Mouse (Mus musculus) retina, embryonic 14.5 days (tissue): ENCODE measurements at regions not wholly inside any gene's neighbourhood (a gene's known extent, or its start where the extent isn't known, plus 50 kb on each side); places are given as distances from the start of the nearest gene placed in this dataset.

ENCODE experiments used
- DNase-seq: peaks from one replicate; pipeline ENCODE4 v3.0.0-alpha.2; 2015; ENCODE audit warnings: low spot score

DNA sequence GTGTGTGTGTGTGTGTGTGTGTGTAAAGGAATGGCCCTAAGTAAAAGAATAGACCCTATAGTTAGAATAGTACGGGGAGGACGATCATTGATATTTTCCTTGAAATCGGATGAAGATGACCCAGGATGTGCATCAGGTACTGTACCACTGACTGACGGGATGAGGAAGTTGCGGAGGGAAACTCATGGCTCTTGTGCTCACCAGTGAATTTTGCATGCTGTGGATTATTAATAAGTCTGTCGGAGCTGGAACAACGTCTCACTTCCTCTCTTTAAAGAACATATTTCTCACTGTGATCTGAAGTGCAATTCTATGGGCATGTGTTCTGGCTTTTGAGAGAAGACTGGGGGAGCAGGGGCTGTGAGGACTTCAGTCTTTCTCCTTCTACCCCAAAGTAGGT, 218.8 kb upstream of the Tbc1d5 start:
- DNase-seq = no peak

DNA sequence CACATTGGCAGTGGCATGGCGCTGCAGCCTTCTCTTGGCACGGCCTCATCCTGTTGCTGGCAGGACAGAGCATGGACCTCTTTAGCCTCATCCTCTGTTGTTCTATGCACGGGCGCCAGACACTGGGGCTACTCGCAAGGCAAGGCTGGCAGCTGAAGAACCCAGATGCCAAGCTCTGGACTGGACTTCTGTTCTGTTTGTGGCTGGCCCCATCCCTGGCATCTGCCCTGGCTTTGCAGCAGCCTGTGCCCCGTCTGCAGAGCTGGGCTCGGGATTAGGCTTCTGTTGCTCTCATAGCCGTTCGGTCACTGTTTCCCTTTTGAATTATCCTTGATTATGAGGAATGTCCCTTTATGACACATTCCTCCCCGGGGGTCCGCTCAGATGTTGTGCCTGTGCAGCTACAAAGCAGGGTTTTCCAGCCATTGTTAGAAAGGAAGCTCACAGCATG, 214.6 kb upstream of the Tbc1d5 start:
- peak; percentile 18 for DNase-seq

DNA sequence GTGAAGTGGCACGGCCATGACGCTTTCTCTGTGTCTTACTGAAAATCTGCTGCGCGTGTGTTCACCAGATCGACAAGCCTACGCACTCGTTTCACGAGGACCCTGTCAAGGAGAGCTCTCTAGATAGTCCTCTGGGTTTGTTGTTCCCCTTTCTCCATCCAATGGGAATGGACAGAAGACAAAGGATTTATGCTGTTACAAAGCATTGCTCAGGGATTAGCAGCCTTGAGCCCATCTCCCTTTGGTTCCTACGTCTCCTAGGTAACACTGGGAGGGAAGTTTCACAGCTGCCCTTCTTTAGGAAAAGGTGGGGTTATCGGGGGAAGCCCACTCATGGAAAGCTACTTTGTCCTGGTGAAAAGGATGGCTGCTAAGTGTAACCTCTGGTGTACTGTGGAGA, 212.7 kb upstream of the Tbc1d5 start:
- DNase-seq = no peak

DNA sequence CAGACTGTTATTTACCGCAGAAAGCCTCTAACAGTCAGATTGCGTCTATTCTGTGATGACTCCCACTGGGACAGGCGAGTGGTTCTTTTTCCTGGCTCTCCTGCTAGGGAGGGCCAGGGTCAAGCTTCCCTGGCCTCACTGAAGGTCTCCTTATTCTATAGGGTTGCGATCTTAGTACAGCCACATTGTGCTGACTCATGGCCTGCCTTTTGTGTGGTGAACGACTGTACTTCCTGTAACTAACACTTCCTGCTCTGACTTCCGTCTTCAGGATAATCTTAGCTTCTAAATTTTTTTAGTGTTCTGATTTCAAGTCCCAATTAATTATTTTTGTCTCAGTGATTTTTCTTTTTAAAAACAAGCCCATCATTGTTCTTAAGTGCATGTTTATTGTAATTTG, 203.4 kb upstream of the Tbc1d5 start:
- DNase-seq = no peak

DNA sequence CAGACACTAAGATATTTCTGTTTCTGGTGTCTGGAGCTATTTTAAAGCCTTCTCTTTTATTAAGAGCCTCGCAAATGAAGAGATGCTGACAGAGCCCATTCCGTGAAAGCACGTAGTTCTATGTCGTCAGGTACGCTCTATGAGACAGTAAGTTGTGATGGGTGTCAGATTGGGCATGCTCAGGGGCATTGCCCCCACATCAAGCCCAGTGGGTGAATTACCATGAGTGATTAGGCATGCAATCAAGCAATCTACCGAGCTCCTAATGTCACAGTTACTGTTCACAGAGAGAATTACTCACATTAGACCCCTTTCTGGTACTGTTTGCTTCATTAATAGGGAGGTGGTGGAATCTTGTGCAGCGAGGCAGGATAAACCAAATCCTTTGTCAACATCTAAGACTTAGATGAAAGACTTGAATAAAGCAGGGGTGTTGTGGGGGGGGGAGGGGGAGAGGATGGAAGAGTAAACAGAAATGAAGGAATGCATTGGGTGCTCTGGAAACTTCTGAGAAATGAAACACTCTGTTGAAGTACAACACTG, 192.9 kb upstream of the Tbc1d5 start:
- peak; percentile 35 for DNase-seq

DNA sequence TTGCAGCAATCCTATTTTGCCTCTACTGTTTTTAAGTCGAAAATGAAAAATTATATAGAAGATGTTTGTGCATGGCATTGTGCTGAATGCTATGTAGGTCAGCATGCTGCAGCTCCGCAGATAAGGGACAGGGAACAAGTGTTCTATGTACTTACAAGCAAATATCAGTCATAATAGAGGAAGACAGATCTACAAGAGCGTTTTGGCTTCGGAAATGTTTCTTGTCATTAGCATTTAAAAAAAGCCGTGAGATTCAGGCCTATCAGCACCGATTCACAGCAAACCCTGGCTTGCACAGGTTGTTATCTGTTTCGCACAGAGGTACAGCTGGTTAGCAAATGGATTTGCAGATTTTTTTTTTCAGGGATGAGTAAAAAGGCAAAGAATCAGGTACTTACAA, 191.8 kb upstream of the Tbc1d5 start:
- DNase-seq = peak; percentile 38

DNA sequence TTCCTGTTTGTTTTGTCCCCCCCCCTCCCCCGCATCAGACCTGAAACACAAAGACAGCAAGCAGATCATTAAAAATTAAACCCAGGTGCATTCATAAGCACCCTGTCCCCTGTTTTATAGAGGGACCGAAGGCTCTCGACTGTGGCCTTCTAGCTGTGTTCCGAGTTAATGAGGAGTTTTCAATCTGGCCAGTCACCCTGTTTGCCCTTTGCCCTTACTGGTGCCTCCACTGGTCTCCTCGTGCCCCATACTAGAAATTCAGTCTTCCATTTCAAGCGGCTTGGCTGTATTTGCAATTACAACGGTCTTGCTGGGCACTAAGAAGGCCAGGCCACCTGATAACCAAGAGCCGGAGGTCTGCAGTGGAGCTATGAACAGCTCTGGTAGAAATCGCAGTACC, 190.9 kb upstream of the Tbc1d5 start:
- DNase-seq = peak; percentile 39

DNA sequence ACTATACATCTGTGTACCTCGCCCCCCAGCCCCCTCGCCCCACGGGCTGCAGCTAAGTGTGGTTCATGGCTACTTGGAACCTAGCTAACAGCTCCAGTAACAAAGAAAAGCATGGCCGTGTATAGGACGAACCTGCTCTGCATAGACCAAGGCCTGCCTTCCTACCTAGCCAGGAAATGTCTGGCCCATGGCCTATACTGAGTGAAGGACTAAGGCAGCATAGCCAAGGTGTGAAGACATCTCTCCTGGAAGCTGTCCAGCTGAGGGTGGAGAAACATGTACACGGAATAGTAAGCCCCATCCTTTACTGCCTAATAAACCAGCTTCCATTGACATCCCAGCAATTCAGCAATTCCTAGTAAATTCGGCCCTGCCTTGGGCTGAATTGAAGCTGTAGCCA, 183.6 kb upstream of the Tbc1d5 start:
- DNase-seq = no peak

DNA sequence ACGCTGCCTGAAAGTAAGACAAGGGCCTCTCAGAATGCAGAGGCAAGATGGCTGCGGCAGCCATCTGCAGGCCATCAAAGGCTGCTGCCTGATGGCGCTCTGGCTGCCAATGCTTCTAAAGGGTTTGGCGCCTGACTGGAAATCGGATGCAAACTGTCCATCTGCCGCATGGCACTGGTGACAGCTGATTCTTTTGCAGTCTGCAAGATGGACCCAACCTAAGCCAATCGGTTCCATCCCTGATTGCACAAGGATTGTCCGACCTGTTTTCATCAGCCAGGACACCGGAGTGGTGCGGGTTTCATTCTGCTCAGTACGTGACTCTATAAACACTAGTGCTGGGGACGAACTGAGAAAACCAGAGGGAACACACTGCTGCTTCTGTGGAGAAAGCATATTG, 183.1 kb upstream of the Tbc1d5 start:
- no peak for DNase-seq

DNA sequence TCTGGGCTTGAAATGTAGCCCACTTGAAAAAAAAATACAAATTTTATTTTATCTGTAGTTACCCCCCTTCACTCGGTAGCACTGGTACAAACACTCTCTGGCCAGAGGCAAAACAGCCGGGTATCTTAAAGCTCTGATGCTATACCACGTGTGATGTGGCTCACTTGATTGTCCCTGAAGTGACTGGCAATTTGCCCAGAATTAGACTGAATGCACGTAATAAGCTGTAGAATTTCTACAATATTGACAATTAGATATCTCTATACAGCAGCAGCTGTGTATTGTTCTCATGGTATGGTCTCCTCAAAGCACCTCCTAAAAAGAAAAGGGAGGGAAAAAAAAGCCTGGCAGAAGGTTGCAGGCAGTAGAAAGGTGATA, 179.2 kb upstream of the Tbc1d5 start:
- DNase-seq = peak; percentile 16

DNA sequence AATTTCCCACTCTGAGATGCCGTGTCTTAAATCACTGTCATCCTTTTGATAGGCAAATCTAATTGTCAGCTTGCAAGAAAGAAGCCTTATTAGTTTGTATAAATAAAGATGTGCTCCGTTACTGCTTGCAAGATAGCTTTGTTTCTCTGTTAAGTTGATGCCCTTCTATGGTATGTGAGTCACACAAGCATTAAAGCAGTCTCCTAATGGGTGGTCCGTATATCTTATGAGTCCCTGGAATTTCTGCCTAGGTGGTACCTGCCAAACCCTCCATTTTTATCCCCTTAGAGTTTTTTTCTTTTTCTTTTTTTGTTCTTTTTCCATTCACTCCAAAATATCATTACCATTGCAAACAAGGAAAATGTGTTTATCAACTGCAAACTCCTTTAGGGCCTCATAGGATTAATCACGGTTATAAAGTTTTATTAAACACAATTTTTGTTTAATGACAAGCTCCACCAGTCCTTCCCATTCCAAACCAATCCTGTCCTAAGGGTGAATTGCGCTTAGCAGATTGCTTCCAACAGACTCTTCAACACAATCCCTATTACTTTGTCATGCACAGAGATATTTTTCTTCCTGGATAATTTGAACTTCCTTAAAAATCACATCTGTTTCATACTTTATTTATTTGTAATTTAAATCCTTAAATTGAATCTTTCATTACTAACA, 178.7 kb upstream of the Tbc1d5 start:
- no peak for DNase-seq

DNA sequence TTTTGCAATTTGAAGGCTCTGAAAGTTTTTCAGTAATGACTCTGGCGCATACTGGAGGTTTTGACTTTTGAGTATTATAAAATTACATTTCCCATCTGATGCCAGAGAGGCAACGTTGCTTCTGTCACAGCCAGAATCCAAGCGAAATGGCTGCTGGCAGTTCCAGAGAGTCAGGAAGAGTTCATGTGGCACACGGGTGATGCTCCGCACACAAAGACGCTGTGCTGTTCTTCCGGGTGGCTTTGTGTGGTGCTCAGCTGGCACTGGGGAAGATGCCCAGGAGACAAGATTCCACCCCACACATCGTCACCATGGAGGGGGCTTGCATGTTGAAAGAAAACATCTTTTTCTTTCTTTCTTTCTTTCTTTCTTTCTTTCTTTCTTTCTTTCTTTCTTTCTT, 177.3 kb upstream of the Tbc1d5 start:
- DNase-seq = no peak

DNA sequence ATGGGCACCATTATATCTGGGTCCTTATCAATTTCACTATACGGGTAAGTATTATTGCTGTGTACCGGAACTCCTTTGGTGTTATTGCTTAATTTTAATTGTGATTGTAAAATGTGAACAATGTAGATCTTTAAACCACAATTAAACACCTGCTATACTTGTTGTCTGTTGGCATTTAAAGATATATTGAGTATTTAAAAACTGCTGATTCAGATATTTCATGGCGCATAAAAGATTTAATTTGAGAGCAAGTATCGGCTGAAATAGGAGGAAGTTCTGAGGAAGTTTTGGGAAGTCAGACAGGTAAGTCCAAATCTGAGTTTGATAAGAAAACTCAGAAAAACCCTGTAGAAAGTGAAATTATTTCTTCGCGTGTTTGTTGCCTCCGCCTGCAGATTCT, 142.7 kb upstream of the Tbc1d5 start:
- DNase-seq = no peak

DNA sequence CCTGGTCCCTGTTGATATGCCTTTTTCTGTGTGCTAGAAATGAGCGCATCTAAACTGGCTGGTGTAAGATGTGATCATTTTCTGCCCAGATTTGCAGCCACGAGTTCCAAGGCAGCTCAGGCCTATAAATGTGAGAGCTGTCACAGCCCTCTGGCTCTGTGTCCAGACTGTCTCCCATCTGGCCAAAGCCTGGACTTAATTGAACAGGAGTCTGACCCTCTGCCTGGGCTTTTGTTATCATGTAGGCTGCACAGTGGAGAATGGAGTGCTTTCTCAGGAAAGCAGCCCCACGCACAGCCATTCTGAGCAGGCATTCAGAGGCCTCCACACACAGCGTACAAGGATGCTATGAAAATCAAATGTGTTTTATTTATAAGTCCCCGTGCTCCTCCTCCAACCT, 141.9 kb upstream of the Tbc1d5 start:
- DNase-seq = peak; percentile 11

DNA sequence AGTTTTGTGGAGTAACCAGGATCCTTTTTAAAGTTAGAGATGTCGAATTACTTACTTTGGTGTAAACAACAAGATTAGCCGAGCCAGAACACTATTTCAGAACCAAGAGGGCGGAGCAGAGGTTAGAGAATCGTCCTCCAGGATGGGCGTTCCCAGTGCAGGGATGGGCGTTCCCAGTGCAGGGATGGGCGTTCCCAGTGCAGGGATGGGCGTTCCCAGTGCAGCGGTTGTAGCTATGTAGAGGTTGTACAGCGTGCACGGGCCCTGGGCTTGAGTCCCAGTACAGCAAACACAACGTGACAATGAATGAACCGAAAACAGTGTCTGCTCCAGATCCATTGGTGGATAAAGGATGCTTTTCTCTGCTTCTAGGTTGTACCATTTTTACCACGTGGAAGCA, 125.8 kb upstream of the Tbc1d5 start:
- no peak for DNase-seq

DNA sequence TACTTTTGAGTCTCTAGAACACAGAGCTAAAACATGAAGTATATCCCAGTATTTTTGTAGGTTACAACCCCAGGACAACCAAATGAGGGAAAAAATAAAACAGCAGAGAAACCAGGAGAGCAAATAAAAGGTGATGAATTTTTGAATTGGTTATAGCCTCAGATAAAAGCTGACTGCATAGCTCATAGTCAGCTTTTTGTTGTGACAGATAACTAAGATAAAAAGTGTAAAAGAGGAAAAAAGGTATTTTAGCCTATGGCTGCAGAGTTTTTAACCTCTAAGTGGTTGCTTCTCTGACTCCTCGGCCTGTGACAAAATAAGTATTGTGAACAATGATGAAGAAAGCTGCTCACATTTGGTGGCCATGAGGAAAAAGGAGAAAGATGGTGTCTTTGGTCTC, 111.6 kb upstream of the Tbc1d5 start:
- DNase-seq = no peak

DNA sequence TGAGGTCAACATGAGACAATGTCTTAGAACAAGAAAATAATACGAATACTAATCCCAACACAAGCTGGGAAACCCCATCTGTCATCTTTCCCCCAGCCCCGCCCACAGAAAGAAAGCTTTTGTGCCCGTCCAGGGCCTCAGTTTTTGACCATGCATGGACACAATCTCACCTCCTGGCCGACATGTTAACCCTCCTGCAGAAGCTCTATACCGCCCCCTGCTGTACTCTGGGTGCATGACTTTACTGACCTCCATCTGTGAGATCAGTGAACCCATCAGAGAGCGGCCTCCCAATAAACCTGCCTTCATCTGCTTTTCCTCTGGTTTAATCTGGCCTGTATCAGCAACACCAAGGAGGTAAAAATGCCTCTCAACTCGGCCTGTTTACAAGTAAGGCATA, 109.6 kb upstream of the Tbc1d5 start:
- peak; percentile 25 for DNase-seq

DNA sequence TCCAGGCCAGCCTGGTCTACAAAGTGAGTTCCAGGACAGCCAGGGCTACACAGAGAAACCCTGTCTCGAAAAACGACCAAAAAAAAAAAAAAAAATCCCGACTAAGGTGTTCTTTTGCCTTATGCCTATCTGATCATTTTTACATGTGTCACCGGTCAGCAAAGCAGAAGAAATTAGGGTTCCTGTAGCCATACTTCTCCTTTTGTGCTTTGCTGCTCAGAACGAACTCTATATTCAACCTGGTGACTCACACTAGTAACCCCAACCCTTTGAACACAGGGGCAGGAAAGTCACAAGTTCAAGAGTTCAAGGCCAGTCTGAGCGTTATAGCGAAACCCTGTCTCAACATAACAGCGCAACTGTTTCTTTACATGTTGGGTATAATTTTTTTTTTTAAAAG, 108.7 kb upstream of the Tbc1d5 start:
- no peak for DNase-seq

DNA sequence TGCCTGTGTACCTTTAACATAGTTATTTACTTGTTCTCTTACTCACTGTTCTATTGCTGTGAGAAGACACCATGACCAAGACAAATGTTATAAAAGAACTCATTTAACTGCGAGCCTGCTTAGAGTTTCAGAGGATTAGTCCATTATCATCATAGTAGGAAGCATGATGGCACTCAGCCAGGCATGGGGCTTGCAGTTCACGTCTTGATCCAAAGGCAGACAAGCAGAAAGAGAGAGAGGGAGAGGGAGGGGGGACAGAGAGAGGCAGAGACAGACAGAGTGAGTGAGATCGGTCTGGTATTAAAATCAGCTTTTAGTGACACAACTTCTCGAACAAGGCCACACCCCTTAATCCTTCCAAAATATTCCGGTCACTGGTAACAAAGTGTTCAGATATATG, 106.2 kb upstream of the Tbc1d5 start:
- DNase-seq = no peak

DNA sequence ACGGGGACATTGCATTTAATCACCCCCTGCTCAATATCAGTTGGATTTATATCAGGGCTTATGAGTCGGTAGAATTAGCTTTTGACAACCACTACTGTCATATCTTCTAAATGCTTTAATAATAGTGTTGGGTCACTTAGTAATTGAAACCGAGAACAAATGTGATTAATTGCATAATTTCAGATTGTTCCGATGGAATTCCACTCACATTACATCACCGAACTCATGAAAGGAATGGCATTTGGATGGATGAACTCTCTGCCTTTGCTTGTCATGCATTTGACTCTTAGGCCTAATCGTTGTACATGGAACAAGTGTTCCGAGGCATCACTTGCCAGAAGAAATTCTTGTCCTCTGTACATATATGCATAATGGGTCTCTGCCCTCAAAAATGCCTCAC, 99.6 kb upstream of the Tbc1d5 start:
- DNase-seq = peak; percentile 7

DNA sequence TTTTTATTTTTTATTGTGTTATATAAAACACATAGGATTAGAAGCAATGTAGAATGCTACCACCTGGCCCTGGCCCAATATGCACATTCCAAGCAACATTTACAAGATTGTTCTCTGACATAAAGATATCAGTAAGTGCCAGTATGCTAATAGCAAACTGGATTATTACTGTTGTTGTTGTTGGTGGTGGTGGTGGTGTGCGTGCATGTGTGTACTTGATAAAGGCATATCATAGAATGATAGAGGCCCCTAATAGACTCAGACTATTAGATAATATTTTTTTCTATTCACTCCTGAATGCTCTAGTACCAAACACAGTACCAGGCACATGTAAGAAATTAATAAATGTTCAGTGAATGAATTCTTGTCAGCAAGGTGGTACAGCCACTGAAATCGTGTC, 98.9 kb upstream of the Tbc1d5 start:
- DNase-seq = no peak

DNA sequence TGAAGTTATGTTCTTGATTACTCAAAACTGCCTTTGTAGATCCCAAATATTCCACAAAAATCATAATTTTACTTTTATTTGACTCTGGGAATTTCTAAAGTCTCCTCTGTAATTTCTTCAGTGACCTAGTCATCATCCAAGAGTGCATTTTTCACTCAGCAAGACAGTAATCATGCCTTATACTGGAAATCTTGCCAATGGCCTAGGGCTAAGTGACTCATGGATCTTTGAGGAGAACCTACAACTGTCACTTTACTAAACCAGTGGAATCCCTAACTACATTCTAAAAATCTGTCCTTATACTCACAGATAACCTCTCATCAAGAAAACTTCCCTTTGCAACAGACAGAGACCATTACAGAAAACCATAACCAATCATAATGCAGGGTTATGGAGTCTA, 98.0 kb upstream of the Tbc1d5 start:
- DNase-seq = no peak

DNA sequence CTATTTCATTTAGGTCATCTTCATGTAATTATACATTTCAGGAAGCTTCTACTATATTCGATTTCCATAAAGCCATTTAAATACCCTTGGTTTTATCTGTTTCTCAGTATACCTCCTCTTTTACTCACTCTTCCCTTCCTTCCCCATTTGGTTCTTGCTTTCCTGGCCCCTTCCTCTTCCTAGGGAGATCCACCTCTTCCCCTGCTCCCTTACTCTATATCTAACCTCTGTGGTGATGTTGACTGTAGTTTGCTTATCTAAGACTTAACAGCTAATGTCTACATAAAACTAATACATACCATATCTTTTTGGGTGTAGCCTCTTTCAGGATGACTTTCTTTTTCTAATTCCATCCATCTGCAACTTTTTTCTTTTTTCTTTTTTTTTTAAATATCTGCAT, 92.9 kb upstream of the Tbc1d5 start:
- no peak for DNase-seq

DNA sequence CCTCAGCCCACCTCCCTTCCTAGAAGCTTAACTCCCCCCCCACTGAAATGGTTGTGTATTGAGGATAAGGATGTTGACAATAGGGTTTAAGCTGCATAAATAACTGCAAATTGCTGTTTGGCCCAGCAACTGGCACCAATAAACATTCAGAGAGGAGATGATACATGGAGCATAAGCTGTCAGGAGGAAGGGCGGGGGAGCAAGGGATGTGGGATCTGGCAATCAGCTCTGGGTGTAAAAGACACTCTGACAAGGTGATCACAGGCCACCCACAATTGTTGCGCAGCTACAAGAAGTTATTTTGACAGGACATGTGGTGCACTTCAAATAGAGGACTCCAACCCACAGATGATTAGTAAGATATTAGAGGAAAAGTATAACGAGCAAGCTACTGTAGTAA, 83.8 kb upstream of the Tbc1d5 start:
- no peak for DNase-seq

DNA sequence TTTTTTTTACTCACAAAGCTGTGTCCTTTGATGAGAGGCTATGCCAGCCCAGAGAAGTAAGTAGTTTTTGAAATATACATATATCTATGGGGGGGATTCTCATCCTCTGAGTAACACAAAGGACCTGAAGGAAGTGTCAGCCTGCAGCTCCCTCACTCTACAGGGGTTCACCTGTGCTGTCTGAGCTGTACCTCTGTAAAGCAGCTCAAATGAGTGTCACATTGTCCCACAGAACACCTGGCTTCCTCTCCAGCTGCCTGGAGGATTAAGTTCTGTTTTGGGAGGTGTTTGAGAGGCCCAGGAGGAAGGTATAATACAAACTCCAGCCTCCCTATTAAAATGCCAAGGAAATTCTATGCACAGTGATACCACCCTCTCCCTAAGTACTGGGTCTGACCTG, 83.3 kb upstream of the Tbc1d5 start:
- DNase-seq = no peak
